Mouse (Mus musculus) CH12.LX (cell line): Measurements from ENCODE around the gene Taf12. TPM values are rescaled to one million over a fixed set of nuclear protein-coding genes. Genes with fewer than 3 reads are reported as not detected.

ENCODE experiments used
- DNase-seq: peaks from one replicate; pipeline ENCODE4 v3.0.0-alpha.2; 2013; ENCODE audit errors: extremely low read depth
- H3K27ac ChIP-seq: 2 replicates; pipeline ENCODE4 v1.5.1; 2012; ENCODE audit warnings: low read depth, mild to moderate bottlenecking, control low read depth, moderate library complexity; ENCODE audit not compliant: insufficient read depth
- H3K27me3 ChIP-seq: replicated peaks from 2 replicates; pipeline ENCODE3; 2012; ENCODE audit warnings: inconsistent platforms
- H3K36me3 ChIP-seq, 2 experiments: replicated peaks in 1 of 2; 2 replicates each; pipeline versions ENCODE3 to v1.6.1; 2012; ENCODE audit warnings: inconsistent platforms in 1 of 2, low read length in 1 of 2, mild to moderate bottlenecking in 1 of 2, mixed read lengths in 1 of 2, moderate library complexity in 1 of 2; ENCODE audit not compliant: control insufficient read depth in 1 of 2, insufficient read depth in 1 of 2
- H3K4me1 ChIP-seq, 2 experiments: 2 replicates each; pipeline ENCODE4 v1.6.1; 2012; ENCODE audit warnings: inconsistent platforms in 1 of 2, moderate library complexity in 1 of 2; ENCODE audit not compliant: insufficient read depth in 2 of 2, control insufficient read depth in 1 of 2
- H3K4me2 ChIP-seq: 2 replicates; pipeline ENCODE4 v1.6.1; 2012; ENCODE audit warnings: low read depth, mild to moderate bottlenecking, control low read depth; ENCODE audit not compliant: poor library complexity, insufficient read depth, severe bottlenecking
- H3K4me3 ChIP-seq, 3 experiments: fragments of 150-350 bp in 1 of 3; sonication (generic) in 1 of 3; replicated peaks in 1 of 3; 2 replicates each; pipeline versions ENCODE3 to v1.5.1; 2011 to 2012; ENCODE audit warnings: low read depth in 2 of 3, low read length in 2 of 3, mild to moderate bottlenecking in 2 of 3, moderate library complexity in 2 of 3, control low read depth in 1 of 3, improper control_type of control experiment in 1 of 3, inconsistent platforms in 1 of 3, mixed read lengths in 1 of 3; ENCODE audit not compliant: poor library complexity in 1 of 3
- H3K79me2 ChIP-seq: replicated peaks from 2 replicates; pipeline ENCODE4 v1.6.1; 2012; ENCODE audit warnings: mild to moderate bottlenecking, moderate library complexity; ENCODE audit not compliant: control insufficient read depth, poor library complexity, insufficient read depth, severe bottlenecking; ENCODE audit errors: extremely low read depth
- H3K9ac ChIP-seq: 2 replicates; pipeline ENCODE4 v1.6.1; 2012; ENCODE audit warnings: low read depth, mild to moderate bottlenecking, control low read depth, moderate library complexity; ENCODE audit not compliant: insufficient read depth
- H3K9me3 ChIP-seq: replicated peaks from 2 replicates; pipeline ENCODE3; 2012; ENCODE audit warnings: low read length, inconsistent platforms, mixed read lengths
- BHLHE40 ChIP-seq: IDR thresholded peaks from 2 replicates; pipeline ENCODE4 v1.6.1; 2011; ENCODE audit warnings: mild to moderate bottlenecking, low read depth, low read length, improper control_type of control experiment
- CHD1 ChIP-seq: IDR thresholded peaks from 2 replicates; pipeline ENCODE4 v1.6.1; 2012; ENCODE audit warnings: low read depth, low read length, improper control_type of control experiment, inconsistent platforms
- CHD2 ChIP-seq: IDR thresholded peaks from 2 replicates; pipeline ENCODE4 v1.6.1; 2011; ENCODE audit warnings: low read length, improper control_type of control experiment
- CTCF ChIP-seq, 2 experiments: IDR thresholded peaks in 1 of 2; conservative IDR thresholded peaks in 1 of 2; 2 replicates each; pipeline ENCODE4 v1.5.1; 2011 to 2012; ENCODE audit warnings: low read depth in 2 of 2, low read length in 2 of 2, improper control_type of control experiment in 1 of 2, inconsistent platforms in 1 of 2, mild to moderate bottlenecking in 1 of 2, moderate library complexity in 1 of 2
- E2F4 ChIP-seq: IDR thresholded peaks from 2 replicates; pipeline ENCODE4 v1.6.1; 2011; ENCODE audit warnings: low read depth, low read length, improper control_type of control experiment; ENCODE audit not compliant: insufficient replicate concordance
- ELF1 ChIP-seq: IDR thresholded peaks from 2 replicates; pipeline ENCODE4 v1.6.1; 2014; ENCODE audit warnings: low read depth, mild to moderate bottlenecking, inconsistent platforms, low read length, improper control_type of control experiment
- ETS1 ChIP-seq: conservative IDR thresholded peaks from 2 replicates; pipeline ENCODE4 v1.6.1; 2012; ENCODE audit warnings: low read depth, mild to moderate bottlenecking, inconsistent platforms, low read length, improper control_type of control experiment, moderate library complexity
- GABPA ChIP-seq: IDR thresholded peaks from 2 replicates; pipeline ENCODE4 v1.6.1; 2012; ENCODE audit warnings: low read depth, low read length, improper control_type of control experiment, inconsistent platforms; ENCODE audit not compliant: insufficient replicate concordance
- HCFC1 ChIP-seq: IDR thresholded peaks from 2 replicates; pipeline ENCODE4 v1.6.1; 2012; ENCODE audit warnings: low read depth, mild to moderate bottlenecking, inconsistent platforms, low read length, improper control_type of control experiment
- IRF4 ChIP-seq: IDR thresholded peaks from 2 replicates; pipeline ENCODE4 v1.6.1; 2014; ENCODE audit warnings: low read depth, mild to moderate bottlenecking, inconsistent platforms, low read length, improper control_type of control experiment
- JUN ChIP-seq: IDR thresholded peaks from 2 replicates; pipeline ENCODE4 v1.6.1; 2011; ENCODE audit warnings: low read depth, mild to moderate bottlenecking, low read length, improper control_type of control experiment, moderate library complexity; ENCODE audit not compliant: insufficient read depth
- KAT2A ChIP-seq: IDR thresholded peaks from 2 replicates; pipeline ENCODE4 v1.6.1; 2012; ENCODE audit warnings: low read length, improper control_type of control experiment, inconsistent platforms; ENCODE audit not compliant: insufficient replicate concordance
- MAX ChIP-seq: IDR thresholded peaks from 2 replicates; pipeline ENCODE4 v1.6.1; 2011; ENCODE audit warnings: low read length, improper control_type of control experiment
- MAZ ChIP-seq: IDR thresholded peaks from 2 replicates; pipeline ENCODE4 v1.6.1; 2012; ENCODE audit warnings: low read depth, mild to moderate bottlenecking, inconsistent platforms, low read length, improper control_type of control experiment, moderate library complexity
- MEF2A ChIP-seq: IDR thresholded peaks from 2 replicates; pipeline ENCODE4 v1.6.1; 2014; ENCODE audit warnings: low read depth, mild to moderate bottlenecking, inconsistent platforms, low read length, improper control_type of control experiment, borderline replicate concordance
- MXI1 ChIP-seq: IDR thresholded peaks from 2 replicates; pipeline ENCODE4 v1.6.1; 2011; ENCODE audit warnings: mild to moderate bottlenecking, low read depth, low read length, improper control_type of control experiment
- MYC ChIP-seq: IDR thresholded peaks from 2 replicates; pipeline ENCODE4 v1.6.1; 2011; ENCODE audit warnings: low read depth, mild to moderate bottlenecking, improper control_type of control experiment, low read length
- NELFE ChIP-seq: IDR thresholded peaks from 2 replicates; pipeline ENCODE4 v1.6.1; 2011; ENCODE audit warnings: low read depth, low read length, improper control_type of control experiment
- NRF1 ChIP-seq: IDR thresholded peaks from 2 replicates; pipeline ENCODE4 v1.6.1; 2014; ENCODE audit warnings: low read depth, mild to moderate bottlenecking, inconsistent platforms, low read length, improper control_type of control experiment, moderate library complexity
- PAX5 ChIP-seq: IDR thresholded peaks from 2 replicates; pipeline ENCODE4 v1.6.1; 2012; ENCODE audit warnings: low read length, inconsistent platforms, mixed read lengths
- POLR2A ChIP-seq: IDR thresholded peaks from 2 replicates; pipeline ENCODE4 v1.6.1; 2011; ENCODE audit warnings: low read depth, mild to moderate bottlenecking, improper control_type of control experiment, low read length
- POLR2AphosphoS2 ChIP-seq: IDR thresholded peaks from 2 replicates; pipeline ENCODE4 v1.6.1; 2011; ENCODE audit warnings: low read depth, low read length, improper control_type of control experiment
- RAD21 ChIP-seq: IDR thresholded peaks from 2 replicates; pipeline ENCODE4 v1.6.1; 2011; ENCODE audit warnings: low read depth, mild to moderate bottlenecking, low read length, improper control_type of control experiment, moderate library complexity
- RCOR1 ChIP-seq: conservative IDR thresholded peaks from 2 replicates; pipeline ENCODE4 v1.6.1; 2012; ENCODE audit warnings: low read depth, mild to moderate bottlenecking, inconsistent platforms, low read length, improper control_type of control experiment
- SIN3A ChIP-seq: IDR thresholded peaks from 2 replicates; pipeline ENCODE4 v1.6.1; 2012; ENCODE audit warnings: low read length, improper control_type of control experiment, inconsistent platforms
- TBP ChIP-seq: conservative IDR thresholded peaks from 2 replicates; pipeline ENCODE4 v1.6.1; 2011; ENCODE audit warnings: low read depth, low read length, improper control_type of control experiment
- TCF12 ChIP-seq: IDR thresholded peaks from 2 replicates; pipeline ENCODE4 v1.6.1; 2014; ENCODE audit warnings: low read depth, mild to moderate bottlenecking, inconsistent platforms, low read length, improper control_type of control experiment
- USF2 ChIP-seq: conservative IDR thresholded peaks from 2 replicates; pipeline ENCODE4 v1.6.1; 2011; ENCODE audit warnings: low read depth, low read length, improper control_type of control experiment
- ZC3H11A ChIP-seq: IDR thresholded peaks from 2 replicates; pipeline ENCODE4 v1.6.1; 2012; ENCODE audit warnings: low read depth, mild to moderate bottlenecking, inconsistent platforms, low read length, improper control_type of control experiment
- ZKSCAN1 ChIP-seq: IDR thresholded peaks from 2 replicates; pipeline ENCODE4 v1.6.1; 2012; ENCODE audit warnings: low read depth, inconsistent platforms, low read length, improper control_type of control experiment, borderline replicate concordance
- ZMIZ1 ChIP-seq: IDR thresholded peaks from 2 replicates; pipeline ENCODE4 v1.6.1; 2012; ENCODE audit warnings: low read depth, mild to moderate bottlenecking, inconsistent platforms, low read length, improper control_type of control experiment
- dilution Hi-C: fragments of 300-500 bp; cut with MboI; formaldehyde crosslinking; loops from 2 replicates; pipeline ENCODE4 v1.14.3; 2020; ENCODE audit warnings: low sequenced_read_pairs; ENCODE audit not compliant: extremely low pct_unique_long_range_greater_than_20kb, extremely low pct_ligation_motif_present
- in situ Hi-C: fragments of 300-500 bp; cut with MboI; formaldehyde crosslinking; loops from 3 replicates; pipeline ENCODE4 v1.14.3; 2019; ENCODE audit warnings: low sequenced_read_pairs, low pct_ligation_motif_present, low pct_unique_long_range_greater_than_20kb, mixed read lengths
- polyA plus RNA-seq: library from polyadenylated mRNA; unstranded; fragments of >175 nt; gene quantifications from 2 replicates; pipeline ENCODE4 v1.2.1, GENCODE M21; 2012; ENCODE audit warnings: low read depth; ENCODE audit not compliant: insufficient read length
- total RNA-seq, 2 experiments: library from RNA; depleted of rRNA; stranded (reverse); fragments of 300-350 nt in 1 of 2; fragments of >200 nt in 1 of 2; gene quantifications; 2 replicates each; pipeline ENCODE4 v1.2.3; 2012 to 2014

The Taf12 gene
- total and polyA plus RNA-seq, 3 experiments: 29.8 to 74.7 (median 47.8) TPM

- H3K9ac ChIP-seq: no peak overlapping the region
- dilution Hi-C loops: no loop called here
- in situ Hi-C loops: loop anchor here (25.0 kb wide), 1 partner anchor 121 kb away; the partner anchor contains the start of gene Phactr4
- TF ChIP-seq JUN (no peak), MXI1 (no peak), ZMIZ1 (no peak), BHLHE40 (peak; percentile 15; the same call in 1 of the 2 replicates), NELFE (no peak), KAT2A (no peak), NRF1 (0 out of 2 replicates have a peak, but pooled peaks have one; percentile 21), USF2 (no peak), RAD21 (no peak; the same call in 1 of the 2 replicates), ELF1 (no peak), MAZ (no peak), POLR2AphosphoS2 (no peak), TBP (no peak), GABPA (no peak), MAX (no peak), CHD2 (no peak), MYC (no peak), MEF2A (no peak), PAX5 (no peak), SIN3A (no peak), E2F4 (no peak), CHD1 (no peak), ZKSCAN1 (no peak), CTCF (conservative IDR thresholded peaks at IDR 0.05 in 1 of 2, IDR thresholded peaks at IDR 0.05 in 1 of 2; ENCODE audit: low read depth in 2 of 2, low read length in 2 of 2) (peak in 1 of 2 experiments; percentile 35; a peak in 1 of 4 replicates), POLR2A (no peak), ETS1 (no peak), ZC3H11A (no peak), RCOR1 (no peak), HCFC1 (no peak), IRF4 (0 out of 2 replicates have a peak, but pooled peaks have one; percentile 18), TCF12 (no peak)
- H3K4me2 ChIP-seq: no peak overlapping the region
- H3K9me3 ChIP-seq: peaks cover 3% of the 10 kb centered on the region
- no peak overlapping the region for H3K4me3 ChIP-seq
- H3K36me3 ChIP-seq: peaks cover 25 to 59% of the 10 kb centered on the region in 2 experiments
- peaks cover 3 to 25% of the 10 kb centered on the region in 2 experiments; a peak in 3 of 4 replicates for H3K4me1 ChIP-seq
- no peaks in the 10 kb centered on the region for H3K79me2 ChIP-seq
- peak; percentile 77 for DNase-seq
- H3K27ac ChIP-seq: peak overlapping the region; percentile 32; the same call in 1 of the 2 replicates
- no peaks in the 10 kb centered on the region for H3K27me3 ChIP-seq
Measured at GRCm38 (mm10) chr4:132291624-132292335, 17.6 kb downstream of the Taf12 start.
